Mouse (Mus musculus) hindbrain, postnatal 0 days (tissue): ENCODE results near the gene Olfr508. TPM values are rescaled to one million over a fixed set of nuclear protein-coding genes. Genes with fewer than 3 reads are reported as not detected.
"Not testable (repeated sequence)": the region's sequence is repeated elsewhere in the genome, so short reads cannot be mapped to it uniquely, and the experiment has no call there.

Source experiments
- ATAC-seq: fragments of 200-750 bp; cut with Nextera tagmentation; 2 replicates; pipeline ENCODE4 v1.8.0; 2017; ENCODE audit warnings: mild to moderate bottlenecking, moderate TSS enrichment, moderate library complexity
- DNase-seq: peaks from one replicate; pipeline ENCODE4 v3.0.0-alpha.2; 2015; ENCODE audit warnings: low spot score
- H3K27ac ChIP-seq: fragments of 300-500 bp; sonication (generic); 2 replicates; pipeline ENCODE4 v1.5.1; 2014; ENCODE audit warnings: mild to moderate bottlenecking
- H3K27me3 ChIP-seq: fragments of 300-500 bp; sonication (generic); 2 replicates; pipeline ENCODE4 v1.6.1; 2014; ENCODE audit warnings: low read length, mixed read lengths; ENCODE audit not compliant: insufficient read depth
- H3K36me3 ChIP-seq: fragments of 300-500 bp; sonication (generic); 2 replicates; pipeline ENCODE4 v1.6.1; 2014; ENCODE audit warnings: low read length, mixed read lengths; ENCODE audit not compliant: insufficient read depth
- H3K4me1 ChIP-seq: fragments of 300-500 bp; sonication (generic); 2 replicates; pipeline ENCODE4 v1.6.1; 2014; ENCODE audit warnings: antibody characterized with exemption, low read length, mixed read lengths; ENCODE audit not compliant: insufficient read depth
- H3K4me2 ChIP-seq: fragments of 300-500 bp; sonication (generic); 2 replicates; pipeline ENCODE4 v1.6.1; 2014; ENCODE audit warnings: low read depth, mild to moderate bottlenecking, low read length, moderate library complexity, mixed read lengths
- H3K4me3 ChIP-seq: fragments of 300-500 bp; sonication (generic); 2 replicates; pipeline ENCODE4 v1.5.1; 2014; ENCODE audit warnings: low read length
- H3K9ac ChIP-seq: fragments of 300-500 bp; sonication (generic); replicated peaks from 2 replicates; pipeline ENCODE4 v1.6.1; 2014; ENCODE audit warnings: mild to moderate bottlenecking, low read length, moderate library complexity, mixed read lengths
- H3K9me3 ChIP-seq: fragments of 300-500 bp; sonication (generic); 2 replicates; pipeline ENCODE4 v1.6.1; 2016; ENCODE audit warnings: low read length, mixed read lengths
- CTCF ChIP-seq: IDR thresholded peaks from 2 replicates; pipeline ENCODE4 v1.5.1; 2016; ENCODE audit warnings: antibody characterized with exemption, control low read depth, low read depth
- WGBS: fragments of 180-500 bp; shearing (Covaris S2); extraction: QIAGEN DNeasy Blood & Tissue Kit; methylation state at CpG from one replicate; pipeline ENCODE4 v1.1.7; 2014; 5-methylcytosine and 5-hydroxymethylcytosine counted together
- polyA plus RNA-seq: library from polyadenylated mRNA; unstranded; fragments of >200 nt; fragmentation: Nextera tagmentation; extraction: Ambion mirVana; gene quantifications from 2 replicates; pipeline ENCODE4 v1.2.1, GENCODE M21; 2015
- total RNA-seq: library from RNA; depleted of rRNA; stranded (reverse); fragments of >200 nt; gene quantifications from 2 replicates; pipeline ENCODE4 v1.2.3, GENCODE M21; 2014; rRNA removed

Gene Olfr508
- not detected in 2 replicates for total RNA-seq
- not detected in 2 replicates for polyA plus RNA-seq

DNA sequence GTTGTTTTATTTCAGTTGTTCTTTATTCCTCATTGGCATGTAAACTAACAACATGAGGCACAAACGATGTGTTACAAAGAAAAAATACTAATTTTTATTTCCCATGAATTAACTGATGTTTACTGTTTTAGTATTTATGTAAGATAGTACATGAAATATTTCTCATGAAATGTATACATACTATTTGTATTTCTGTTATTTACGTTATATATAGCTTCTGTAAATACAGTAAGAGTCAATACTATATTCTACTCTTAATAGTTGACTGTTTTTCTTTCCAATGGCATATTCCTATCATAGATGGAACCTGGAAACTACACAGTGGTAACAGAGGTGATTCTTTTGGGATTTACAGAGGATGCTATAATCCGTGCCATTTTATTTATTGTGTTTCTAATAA, at the start of gene Olfr508:
TSS of gene Olfr508 (plus strand) at position 301 of the 400 bp plus-strand sequence.
- DNase-seq (no peak), ATAC-seq (no peak)
- H3K4me2 ChIP-seq, result no peak within 1 kb of the TSS
- no peaks in the 10 kb centered on the region for H3K4me1 ChIP-seq
- H3K9me3 ChIP-seq, result no peaks in the 10 kb centered on the region
- no peak within 1 kb of the TSS for H3K9ac ChIP-seq
- WGBS, result 87% methylated on average over 3 of the region's 3 CpGs
- H3K27me3 ChIP-seq, result no peaks in the 10 kb centered on the region
- no peak for TF ChIP-seq CTCF
- no peaks in the 10 kb centered on the region for H3K36me3 ChIP-seq
- H3K27ac ChIP-seq, result no peak within 1 kb of the TSS
- H3K4me3 ChIP-seq, result no peak within 1 kb of the TSS

DNA sequence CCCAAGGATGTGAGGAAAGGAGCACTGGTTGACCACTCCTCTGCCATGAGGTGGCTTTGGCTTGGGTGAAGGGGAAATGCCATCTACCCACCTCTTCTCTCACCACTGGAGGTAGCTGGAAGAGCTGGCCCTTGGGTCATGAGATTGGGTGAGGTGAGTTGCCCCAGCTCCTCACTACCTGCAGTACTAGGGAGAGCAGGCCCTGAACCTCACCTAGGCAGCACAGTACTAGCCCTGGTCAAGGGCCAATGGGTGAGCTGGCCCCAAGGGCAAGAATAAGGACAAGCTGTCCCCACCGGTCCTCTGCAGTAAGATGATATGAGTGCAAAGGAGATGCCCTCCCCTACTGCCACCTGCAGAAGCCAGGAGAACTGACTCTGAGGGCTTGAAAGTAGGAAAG, 40.0 kb upstream of the Olfr508 start:
- Histone ChIP-seq H3K36me3 (no peaks in the 10 kb centered on the region), H3K9me3 (no peaks in the 10 kb centered on the region), H3K9ac (no peak overlapping the region), H3K4me1 (no peaks in the 10 kb centered on the region), H3K27me3 (no peaks in the 10 kb centered on the region), H3K4me3 (no peak overlapping the region), H3K27ac (no peak overlapping the region), H3K4me2 (no peak overlapping the region)
- TF ChIP-seq CTCF, result no peak
- no peak for ATAC-seq
- WGBS, result 100% methylated on average over 1 of the region's 1 CpGs
- no peak for DNase-seq

DNA sequence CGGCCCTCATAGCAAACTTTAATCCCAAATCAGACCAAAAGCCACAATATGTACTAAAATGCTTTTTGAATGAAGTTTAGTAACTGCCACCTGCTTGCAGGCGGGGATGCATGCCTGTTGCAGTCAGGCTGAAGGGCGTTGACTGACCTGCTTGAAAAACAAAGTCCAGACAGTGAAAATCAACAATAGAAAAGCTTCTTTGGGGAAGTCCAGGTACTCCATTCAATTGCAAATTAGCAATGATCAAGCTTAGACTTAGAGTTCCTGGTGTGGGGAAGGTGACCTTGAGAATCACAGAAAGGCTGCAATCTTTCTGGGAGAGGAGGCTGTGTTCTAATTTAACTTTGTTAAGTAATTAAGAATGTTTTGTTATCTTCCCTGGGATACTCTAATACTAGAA, 27.9 kb upstream of the Olfr508 start:
- H3K4me1 ChIP-seq, H3K4me3 ChIP-seq, H3K9me3 ChIP-seq, DNase-seq, H3K27ac ChIP-seq, H3K36me3 ChIP-seq, H3K4me2 ChIP-seq, H3K27me3 ChIP-seq, ATAC-seq, H3K9ac ChIP-seq: not testable (repeated sequence)
- WGBS, result 79% methylated on average over 3 of the region's 3 CpGs

DNA sequence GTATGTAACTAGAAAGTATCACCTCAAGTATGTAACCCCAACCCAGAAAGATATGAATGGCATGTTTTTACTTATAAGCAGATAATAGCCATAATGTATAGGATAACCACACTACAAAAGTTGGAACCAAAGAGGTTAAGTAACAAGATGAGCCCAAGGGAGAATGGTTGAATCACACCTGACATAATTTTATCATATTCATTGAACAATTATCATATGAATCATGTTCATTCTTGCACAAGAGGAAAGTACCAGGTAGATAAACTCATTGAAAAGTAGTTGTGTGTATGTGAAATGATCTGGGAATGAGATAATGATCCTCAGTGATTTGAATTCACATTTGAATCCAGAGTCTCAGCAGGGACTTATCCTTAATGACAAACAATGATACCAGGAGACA, 19.3 kb upstream of the Olfr508 start, which contains the start of gene Olfr506:
TSS of gene Olfr506 (plus strand) at position 301 of the 400 bp plus-strand sequence.
- Histone ChIP-seq H3K4me1 (no peaks in the 10 kb centered on the region), H3K9me3 (no peaks in the 10 kb centered on the region), H3K4me3 (no peak within 1 kb of the TSS), H3K36me3 (no peaks in the 10 kb centered on the region), H3K27me3 (no peaks in the 10 kb centered on the region), H3K9ac (no peak within 1 kb of the TSS), H3K27ac (no peak within 1 kb of the TSS), H3K4me2 (no peak within 1 kb of the TSS)
- TF ChIP-seq CTCF, result no peak
- DNase-seq (no peak), ATAC-seq (no peak)

DNA sequence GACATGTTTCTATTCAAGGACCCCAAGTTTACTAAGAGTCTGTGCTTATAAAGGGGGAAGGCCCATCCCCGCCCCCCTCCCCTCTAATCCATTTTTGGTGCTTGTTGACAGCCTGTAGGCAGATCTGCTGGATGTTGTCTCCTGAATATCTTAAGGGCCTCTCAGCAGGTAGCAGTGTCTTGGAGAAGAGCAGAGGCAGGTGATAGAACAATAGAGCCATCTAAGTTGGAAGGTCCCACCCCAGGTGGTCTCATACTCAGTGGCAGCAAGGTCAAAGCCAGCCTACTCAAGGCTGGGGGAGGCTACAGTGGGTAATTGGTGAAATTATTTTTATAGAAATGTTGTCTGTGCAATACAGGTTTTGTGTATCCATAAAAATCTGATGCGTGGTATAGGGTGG, 15.7 kb upstream of the Olfr508 start:
- Histone ChIP-seq H3K4me2 (no peak overlapping the region), H3K4me3 (no peak overlapping the region), H3K9ac (no peak overlapping the region), H3K4me1 (no peaks in the 10 kb centered on the region), H3K9me3 (no peaks in the 10 kb centered on the region), H3K27me3 (no peaks in the 10 kb centered on the region), H3K27ac (no peak overlapping the region), H3K36me3 (no peaks in the 10 kb centered on the region)
- 90% methylated on average over 2 of the region's 2 CpGs for WGBS
- no peak for ATAC-seq
- no peak for DNase-seq
- no peak for TF ChIP-seq CTCF

DNA sequence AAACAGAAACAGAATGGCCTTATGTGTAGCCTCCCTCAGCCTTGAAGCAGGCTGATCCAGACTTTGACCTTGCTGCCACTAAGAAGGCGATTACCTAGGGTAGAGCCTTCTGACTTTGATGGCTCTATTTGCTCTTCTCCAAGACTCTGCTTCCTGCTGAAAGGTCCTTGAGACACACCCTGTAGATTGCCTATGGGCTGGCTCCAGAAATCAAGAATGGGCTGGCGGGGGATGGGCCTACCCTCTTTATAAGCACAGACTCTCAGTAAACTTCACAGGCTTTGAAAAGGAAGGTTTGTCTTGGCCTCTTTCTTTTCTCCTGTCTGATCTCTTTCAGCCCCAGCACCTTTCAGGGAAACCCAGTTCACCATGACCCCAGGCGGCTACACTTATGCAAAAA, 13.0 kb upstream of the Olfr508 start:
- not testable (repeated sequence) for H3K4me2 ChIP-seq, H3K9ac ChIP-seq, DNase-seq, H3K9me3 ChIP-seq, H3K4me1 ChIP-seq, H3K27me3 ChIP-seq, ATAC-seq, H3K27ac ChIP-seq, H3K36me3 ChIP-seq, H3K4me3 ChIP-seq
- 56% methylated on average over 3 of the region's 3 CpGs for WGBS

DNA sequence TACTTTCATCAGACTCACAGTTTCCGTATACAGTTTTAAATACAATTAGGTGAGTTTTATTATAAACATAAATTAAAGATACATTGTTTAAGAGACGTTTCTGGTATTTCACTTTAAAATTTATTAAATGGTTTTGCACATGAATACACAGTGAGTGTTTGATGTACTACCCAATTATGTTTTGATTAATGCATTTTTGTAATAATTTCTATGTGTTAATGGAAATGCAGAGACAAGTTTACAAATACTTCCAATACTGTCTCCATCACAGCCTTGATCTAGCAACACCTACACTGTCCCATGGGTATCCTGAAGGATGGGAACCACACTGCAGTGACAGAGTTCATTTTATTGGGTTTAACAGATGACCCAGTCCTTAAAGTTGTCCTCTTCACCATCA, 8.3 kb upstream of the Olfr508 start, which contains the start of gene Olfr507:
TSS of gene Olfr507 (plus strand) at position 301 of the 400 bp plus-strand sequence.
- H3K9ac ChIP-seq, result no peak within 1 kb of the TSS

More for the DNA sequence above, 8.3 kb upstream of the Olfr508 start, which contains the start of gene Olfr507:
- Histone ChIP-seq H3K27ac (no peak within 1 kb of the TSS), H3K27me3 (no peaks in the 10 kb centered on the region), H3K4me3 (no peak within 1 kb of the TSS), H3K4me1 (no peaks in the 10 kb centered on the region), H3K9me3 (no peaks in the 10 kb centered on the region), H3K4me2 (no peak within 1 kb of the TSS), H3K36me3 (no peaks in the 10 kb centered on the region)
- DNase-seq, result no peak
- 85% methylated on average over 2 of the region's 2 CpGs for WGBS
- no peak for TF ChIP-seq CTCF
- ATAC-seq, result no peak
